Mouse (Mus musculus) small intestine, adult 2 months (tissue): Measurements from ENCODE around the gene Htra2. TPM values are rescaled to one million over a fixed set of nuclear protein-coding genes. Genes with fewer than 3 reads are reported as not detected.

Experiments
- H3K27ac ChIP-seq: fragments of 200-500 bp; 2 replicates; pipeline ENCODE4 v1.5.1; 2012; ENCODE audit warnings: low read depth, low read length, control low read depth, inconsistent platforms; ENCODE audit not compliant: insufficient read depth
- H3K27me3 ChIP-seq: fragments of 200-500 bp; 2 replicates; pipeline ENCODE4 v1.6.1; 2012; ENCODE audit warnings: mild to moderate bottlenecking, moderate library complexity, low read length, inconsistent platforms; ENCODE audit not compliant: control insufficient read depth, insufficient read depth
- H3K36me3 ChIP-seq: fragments of 200-500 bp; 2 replicates; pipeline ENCODE4 v1.6.1; 2012; ENCODE audit warnings: mild to moderate bottlenecking, low read length, control low read depth, inconsistent platforms; ENCODE audit not compliant: control insufficient read depth, insufficient read depth
- H3K4me1 ChIP-seq: fragments of 200-500 bp; 2 replicates; pipeline ENCODE4 v1.6.1; 2012; ENCODE audit warnings: low read length, inconsistent platforms, mixed read lengths; ENCODE audit not compliant: control insufficient read depth, insufficient read depth, insufficient read length
- H3K4me3 ChIP-seq: fragments of 200-500 bp; 2 replicates; pipeline ENCODE4 v1.5.1; 2012; ENCODE audit warnings: low read depth, mild to moderate bottlenecking, control low read depth, inconsistent platforms, low read length, moderate library complexity
- CTCF ChIP-seq: fragments of 200-500 bp; IDR thresholded peaks from 2 replicates; pipeline ENCODE4 v1.5.1; 2012; ENCODE audit warnings: low read depth, mild to moderate bottlenecking, control low read depth, inconsistent platforms, low read length, moderate library complexity, mixed read lengths; ENCODE audit not compliant: insufficient replicate concordance, insufficient read length; ENCODE audit errors: extremely low read depth
- POLR2A ChIP-seq: fragments of 200-500 bp; IDR thresholded peaks from 2 replicates; pipeline ENCODE4 v1.6.1; 2012; ENCODE audit warnings: low read depth, mild to moderate bottlenecking, control low read depth, inconsistent platforms, low read length, moderate library complexity
- WGBS: fragments of 180-500 bp; shearing (Covaris S2); methylation state at CpG from one replicate; pipeline ENCODE4 v1.1.7; 2018; 5-methylcytosine and 5-hydroxymethylcytosine counted together
- polyA plus RNA-seq: library from polyadenylated mRNA; depleted of rRNA; stranded (reverse); fragments of >200 nt; gene quantifications from 2 replicates; pipeline ENCODE4 v1.2.3, GENCODE M21; 2012

Gene Htra2
- polyA plus RNA-seq, 1 experiment, result 24.3 TPM

DNA sequence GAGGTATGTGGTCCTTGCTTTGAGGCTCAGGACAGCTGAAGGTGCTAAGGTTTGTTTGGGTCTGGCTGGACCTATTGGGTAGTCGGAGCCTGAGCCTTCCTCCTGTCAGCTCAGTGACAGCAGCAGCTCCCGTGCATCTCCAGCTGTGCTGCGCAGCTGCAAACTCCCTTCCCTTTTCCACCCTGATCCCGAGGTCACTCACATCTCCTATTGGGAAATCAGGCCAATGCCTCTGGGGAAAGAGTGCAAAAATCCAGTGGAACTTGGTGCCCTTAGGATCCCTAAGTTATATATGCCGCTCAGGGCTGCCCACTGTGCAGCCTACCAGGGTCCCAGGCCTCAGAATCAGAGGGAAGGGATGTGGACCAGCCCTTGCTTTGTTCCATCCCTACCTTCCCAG lies 28.4 kb upstream of the Htra2 start:
- H3K4me3 ChIP-seq, result no peak overlapping the region
- 55% methylated on average over 5 of the region's 5 CpGs for WGBS
- peaks cover 11% of the 10 kb centered on the region; the same call in 1 of the 2 replicates for H3K36me3 ChIP-seq
- TF ChIP-seq POLR2A (no peak), CTCF (no peak)
- H3K4me1 ChIP-seq, result peaks cover 14% of the 10 kb centered on the region
- peaks cover 34% of the 10 kb centered on the region for H3K27me3 ChIP-seq
- no peak overlapping the region for H3K27ac ChIP-seq

DNA sequence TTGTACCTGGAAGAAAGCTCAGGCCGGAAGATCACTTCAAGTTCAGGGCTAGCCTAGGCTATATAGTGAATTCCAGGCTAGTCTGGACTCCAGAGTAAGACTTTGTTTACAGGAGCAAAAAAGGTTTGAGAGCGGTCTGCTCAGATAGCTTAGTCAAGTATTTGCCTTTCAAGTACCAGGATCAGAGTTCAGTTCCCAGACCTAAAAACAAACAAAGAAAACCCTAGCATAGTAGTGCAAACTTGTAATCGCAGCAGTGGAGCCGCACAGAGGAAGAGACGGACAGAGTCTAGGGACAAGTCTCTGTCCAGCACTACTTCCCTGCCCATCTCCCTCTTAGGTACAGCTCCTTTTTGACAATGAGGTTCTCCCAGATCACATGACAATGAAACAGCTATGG lies 25.1 kb upstream of the Htra2 start:
- Histone ChIP-seq H3K36me3 (peaks cover 11% of the 10 kb centered on the region; the same call in 1 of the 2 replicates), H3K27ac (no peak overlapping the region), H3K27me3 (peaks cover 5% of the 10 kb centered on the region; the same call in 1 of the 2 replicates), H3K4me3 (no peak overlapping the region), H3K4me1 (no peaks in the 10 kb centered on the region; the same call in 1 of the 2 replicates)
- 93% methylated on average over 5 of the region's 5 CpGs for WGBS
- TF ChIP-seq POLR2A (no peak), CTCF (no peak)

DNA sequence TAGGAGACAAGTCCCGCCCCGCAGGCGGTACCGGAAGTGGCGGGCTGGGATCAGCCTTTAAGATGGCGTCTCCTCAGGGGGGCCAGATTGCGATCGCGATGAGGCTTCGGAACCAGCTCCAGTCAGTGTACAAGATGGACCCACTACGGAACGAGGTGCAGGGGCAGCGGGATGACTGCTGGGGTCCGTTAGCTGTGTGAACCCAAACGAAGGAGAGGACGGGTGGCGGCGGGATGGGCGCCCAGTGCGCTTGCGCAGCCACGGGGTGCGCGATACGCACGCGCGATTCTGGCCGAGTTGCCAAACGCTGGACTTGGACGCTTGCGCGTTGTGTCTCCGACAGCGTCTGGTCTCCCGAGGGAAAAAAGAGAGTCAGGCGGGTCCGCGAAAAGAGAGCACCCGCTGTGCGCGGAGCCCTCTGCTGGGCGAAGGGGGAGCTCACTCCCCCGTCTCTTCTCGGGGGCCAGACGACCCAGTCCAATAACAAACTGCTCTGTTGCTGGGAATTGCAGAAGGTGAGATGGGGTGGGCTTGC lies 23.3 kb upstream of the Htra2 start:
- peak; percentile 48; the same call in 1 of the 2 replicates for TF ChIP-seq CTCF
- no peak for TF ChIP-seq POLR2A
- Histone ChIP-seq H3K36me3 (peaks cover 11% of the 10 kb centered on the region; the same call in 1 of the 2 replicates), H3K4me1 (no peaks in the 10 kb centered on the region; the same call in 1 of the 2 replicates), H3K27ac (peak overlapping the region; percentile 77), H3K4me3 (peak overlapping the region; percentile 67), H3K27me3 (no peaks in the 10 kb centered on the region)
- WGBS, result under 1% methylated on average over 46 of the region's 46 CpGs

GRCm38 (mm10) chr6:83077630-83078323 lies 22.7 kb upstream of the Htra2 start, which contains the start of gene Pcgf1:
Gene Pcgf1 (plus strand): TSS chr6:83077869.
- under 1% methylated on average over 54 of the region's 54 CpGs for WGBS
- Histone ChIP-seq H3K4me3 (peak within 1 kb of the TSS; percentile 67), H3K27ac (peak within 1 kb of the TSS; percentile 77), H3K27me3 (peaks cover 2% of the 10 kb centered on the region; the same call in 1 of the 2 replicates), H3K4me1 (no peaks in the 10 kb centered on the region; the same call in 1 of the 2 replicates), H3K36me3 (peaks cover 11% of the 10 kb centered on the region; the same call in 1 of the 2 replicates)
- no peak for TF ChIP-seq CTCF
- 0 out of 2 replicates have a peak, but pooled peaks have one; percentile 19 for TF ChIP-seq POLR2A

- H3K4me1 ChIP-seq, result peaks cover 8% of the 10 kb centered on the region
- H3K36me3 ChIP-seq, result 0 out of 2 replicates have a peak, but pooled peaks cover under 1% of the 10 kb centered on the region
- TF ChIP-seq CTCF (no peak), POLR2A (no peak)
- WGBS, result 10% methylated on average over 2 of the region's 2 CpGs
- H3K4me3 ChIP-seq, result no peak overlapping the region
- H3K27me3 ChIP-seq, result peaks cover 29% of the 10 kb centered on the region
- no peak overlapping the region for H3K27ac ChIP-seq
Observed at GRCm38 (mm10) chr6:83074979-83075378, 19.9 kb upstream of the Htra2 start.

DNA sequence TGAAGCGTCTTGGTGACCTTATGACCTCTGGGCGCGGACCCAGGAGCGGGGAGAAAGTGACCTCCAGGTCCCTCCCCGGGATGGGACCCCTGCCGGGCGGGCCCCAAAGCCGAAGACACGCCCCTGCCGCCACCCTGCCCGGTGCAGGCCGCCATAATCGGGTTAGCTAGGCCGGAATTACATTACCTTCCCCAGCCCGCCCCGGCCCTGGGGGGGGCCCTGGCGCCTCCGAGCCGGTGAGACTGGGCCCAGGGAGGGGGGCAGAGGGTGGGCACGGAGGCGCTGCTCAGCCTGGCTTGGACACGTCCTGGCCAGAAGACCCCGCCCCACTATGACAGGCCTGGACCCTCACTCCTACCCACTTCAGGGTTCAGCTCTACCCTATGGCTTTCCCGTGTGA lies 16.1 kb upstream of the Htra2 start:
- TF ChIP-seq CTCF (no peak), POLR2A (no peak)
- Histone ChIP-seq H3K27me3 (peaks cover 55% of the 10 kb centered on the region), H3K27ac (no peak overlapping the region), H3K4me3 (no peak overlapping the region), H3K36me3 (peaks cover 5% of the 10 kb centered on the region; the same call in 1 of the 2 replicates), H3K4me1 (peaks cover 22% of the 10 kb centered on the region)
- WGBS, result 5% methylated on average over 23 of the region's 24 CpGs
